Mouse (Mus musculus) fibroblast of lung, adult 2 months (primary cell): ENCODE results near the gene Ccdc92.

Source experiments
- DNase-seq: peaks from one replicate; pipeline ENCODE4 v3.0.0-alpha.2; 2011; ENCODE audit warnings: low read depth

Gene Ccdc92

DNA sequence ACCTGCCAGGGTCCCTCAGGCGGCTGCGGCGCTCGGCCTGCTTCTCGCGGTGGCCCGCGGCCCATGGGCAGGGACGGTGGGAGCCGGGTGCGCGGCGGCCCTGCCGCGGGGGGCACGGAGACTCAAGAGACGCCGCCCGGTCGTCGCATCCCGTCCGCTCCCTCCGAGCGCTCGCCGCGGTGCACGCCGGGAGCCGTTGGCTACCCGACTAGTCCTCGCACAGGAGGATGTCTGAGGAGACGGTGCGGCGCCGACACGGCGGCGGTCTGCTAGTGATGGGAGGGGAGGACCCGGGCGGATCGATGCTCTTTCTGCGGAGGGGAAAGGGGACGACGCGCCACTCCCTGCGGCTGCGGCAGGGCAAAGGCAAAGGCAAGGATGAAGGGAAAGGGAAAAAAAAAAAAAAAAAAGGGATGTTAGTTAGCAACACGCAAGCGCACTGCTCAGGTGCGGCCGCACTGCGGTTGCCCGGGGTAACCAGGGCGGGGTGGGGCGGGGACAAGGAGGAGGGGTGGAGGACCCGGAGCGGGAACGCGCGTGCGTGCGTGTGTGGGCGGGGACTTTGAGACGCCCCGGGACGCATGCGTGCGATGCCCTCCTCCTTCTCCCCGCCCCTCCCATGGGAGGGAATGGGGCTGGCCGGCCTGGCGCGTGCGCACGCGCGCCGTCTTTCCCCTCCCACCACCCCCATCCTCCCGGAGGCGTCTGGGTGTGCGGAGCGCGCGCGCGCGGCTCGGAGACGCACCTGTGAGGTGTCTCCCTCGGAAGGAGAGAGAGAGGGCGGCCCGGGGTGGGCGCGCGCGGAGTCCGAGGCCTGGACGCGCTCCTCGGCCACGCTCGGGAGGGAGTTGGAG, at the start of gene Ccdc92, which contains the start of gene Zfp664:
Gene Ccdc92 (minus strand): TSS at position 412 of the 854 bp plus-strand sequence.
Gene Zfp664 (plus strand): TSS at position 679 of the 854 bp plus-strand sequence.
- peak; percentile 89 for DNase-seq

DNA sequence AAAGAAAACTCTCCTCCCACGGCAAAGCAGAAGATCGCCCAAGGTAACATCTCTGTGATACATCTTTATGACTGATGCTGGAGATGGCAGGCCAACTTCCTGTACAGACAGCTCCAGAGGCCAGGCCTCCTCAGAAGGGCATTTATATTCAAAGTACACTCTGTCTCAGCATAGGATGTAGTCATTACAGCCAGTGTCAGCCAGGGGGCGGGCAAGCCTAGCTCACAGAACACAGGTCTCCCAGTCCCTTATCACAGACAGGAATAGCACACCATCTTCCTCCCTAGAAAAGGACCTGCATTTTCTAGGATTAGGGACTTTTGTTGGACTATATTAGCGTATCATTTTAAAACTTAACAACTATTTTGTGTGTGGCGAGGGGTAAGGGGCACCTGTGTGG, 46.6 kb upstream of the Ccdc92 start:
- peak; percentile 45 for DNase-seq

DNA sequence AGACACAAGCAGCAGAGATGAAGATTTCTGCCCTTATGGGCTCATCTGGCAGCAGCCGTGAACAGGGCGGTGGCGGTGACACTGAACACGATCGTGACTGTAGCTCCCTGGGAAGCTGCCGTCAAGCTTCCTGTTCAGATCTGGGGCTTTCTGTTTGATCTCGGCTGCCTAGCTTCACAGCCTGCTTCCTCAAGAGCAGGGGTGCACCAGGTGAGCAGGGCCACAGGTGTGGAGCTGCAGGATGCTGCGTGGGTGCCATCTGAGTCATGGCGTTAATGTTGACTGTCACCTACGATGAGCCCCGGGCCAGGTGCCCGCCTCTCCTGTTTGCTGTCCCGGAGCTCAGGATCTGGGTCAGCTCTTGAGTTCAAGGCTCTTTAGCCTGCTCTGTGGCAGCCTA, 44.7 kb upstream of the Ccdc92 start:
- no peak for DNase-seq

DNA sequence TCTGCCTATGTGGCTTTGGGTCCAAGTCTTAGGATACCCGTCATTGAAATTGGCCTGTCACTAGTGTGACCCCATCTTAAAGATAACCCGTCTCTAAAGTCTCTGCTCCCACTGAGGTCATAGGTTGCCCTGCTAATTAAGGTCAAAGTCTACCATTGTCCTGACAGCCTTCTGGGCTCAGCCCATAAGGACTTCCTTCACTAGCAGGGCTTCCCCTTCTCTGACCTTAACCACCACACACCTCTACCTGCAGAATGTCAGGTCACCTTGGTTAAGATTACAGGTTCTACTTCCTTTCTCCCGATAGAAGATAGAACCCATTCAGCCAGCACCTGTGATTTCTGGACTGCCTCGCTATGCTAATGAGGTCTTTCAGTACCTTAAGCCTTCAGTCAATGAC, 41.6 kb upstream of the Ccdc92 start:
- DNase-seq, result no peak

DNA sequence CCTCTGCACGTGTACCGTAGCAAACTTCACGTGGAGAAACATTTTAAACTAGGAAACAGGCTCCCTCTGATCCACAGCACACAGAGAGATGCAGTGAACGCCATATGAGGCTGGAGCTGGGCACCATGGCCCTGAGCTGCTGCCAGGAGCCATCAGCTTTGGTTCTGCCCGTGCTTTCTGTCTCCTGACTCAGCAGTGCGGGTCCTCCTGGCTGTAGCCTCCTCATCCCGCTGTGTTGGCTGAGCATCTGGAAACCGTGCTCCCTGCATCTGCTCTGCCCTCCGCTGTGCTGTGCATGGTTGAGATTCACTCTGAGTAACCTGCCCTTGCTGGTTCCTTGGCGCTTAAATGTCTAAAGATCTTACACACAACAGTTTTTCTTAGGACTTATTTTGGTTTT, 40.0 kb upstream of the Ccdc92 start:
- DNase-seq, result no peak

DNA sequence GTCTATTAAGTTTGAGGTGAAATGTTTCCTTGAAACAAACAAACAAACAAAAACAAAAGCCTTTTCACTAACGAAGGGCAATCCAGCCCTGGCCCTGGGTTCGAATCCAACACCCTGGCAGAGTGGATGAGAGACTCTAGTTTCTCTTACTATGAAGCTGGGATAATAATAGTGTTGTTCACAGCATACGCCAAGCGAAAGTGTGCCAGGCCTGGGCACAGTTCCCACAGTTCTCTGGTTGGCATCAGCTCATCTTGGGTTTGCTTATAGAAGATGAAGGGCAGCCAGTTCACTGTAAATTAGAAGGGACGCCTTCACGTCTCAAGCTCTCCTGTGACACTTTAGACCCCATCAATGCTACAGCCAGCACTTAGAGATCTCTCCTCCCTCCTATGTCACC, 39.5 kb upstream of the Ccdc92 start:
- DNase-seq, result no peak

DNA sequence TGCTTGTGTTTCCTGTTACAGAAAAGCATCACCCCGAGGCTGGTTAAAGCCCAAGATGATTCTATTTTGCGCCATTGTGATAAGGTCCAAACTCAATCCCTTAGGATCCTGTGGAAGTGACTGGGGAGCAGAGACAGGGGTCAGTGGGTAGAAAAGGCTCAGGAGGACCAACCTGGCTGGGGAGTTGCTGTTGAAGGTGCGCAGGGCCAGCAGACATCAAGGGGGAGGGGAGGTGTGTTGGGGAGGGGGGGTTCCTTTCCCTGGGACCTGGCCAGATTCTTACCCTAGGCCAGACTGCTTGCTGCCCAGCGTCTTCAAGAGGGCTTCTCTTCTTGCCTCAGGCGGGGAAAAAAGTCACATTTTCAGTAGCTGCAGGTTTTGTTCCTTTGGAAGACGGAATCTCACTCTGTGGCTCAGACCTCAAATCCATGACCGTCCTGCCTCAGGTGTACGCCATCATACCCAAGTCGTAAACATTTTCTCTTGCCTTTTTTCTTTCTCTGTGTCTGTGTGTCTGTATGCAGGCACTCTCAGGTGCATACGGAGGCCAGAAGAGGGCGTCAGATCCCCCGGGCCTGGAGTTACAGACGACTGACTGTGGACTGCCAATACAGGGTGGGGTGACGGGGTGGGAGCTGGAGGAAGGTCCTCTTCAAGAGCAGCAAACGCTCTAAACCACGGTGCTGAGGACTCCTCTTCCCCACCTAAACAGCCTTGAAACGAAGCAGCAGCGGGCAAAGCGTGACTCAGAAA, 38.7 kb upstream of the Ccdc92 start:
- DNase-seq, result no peak

DNA sequence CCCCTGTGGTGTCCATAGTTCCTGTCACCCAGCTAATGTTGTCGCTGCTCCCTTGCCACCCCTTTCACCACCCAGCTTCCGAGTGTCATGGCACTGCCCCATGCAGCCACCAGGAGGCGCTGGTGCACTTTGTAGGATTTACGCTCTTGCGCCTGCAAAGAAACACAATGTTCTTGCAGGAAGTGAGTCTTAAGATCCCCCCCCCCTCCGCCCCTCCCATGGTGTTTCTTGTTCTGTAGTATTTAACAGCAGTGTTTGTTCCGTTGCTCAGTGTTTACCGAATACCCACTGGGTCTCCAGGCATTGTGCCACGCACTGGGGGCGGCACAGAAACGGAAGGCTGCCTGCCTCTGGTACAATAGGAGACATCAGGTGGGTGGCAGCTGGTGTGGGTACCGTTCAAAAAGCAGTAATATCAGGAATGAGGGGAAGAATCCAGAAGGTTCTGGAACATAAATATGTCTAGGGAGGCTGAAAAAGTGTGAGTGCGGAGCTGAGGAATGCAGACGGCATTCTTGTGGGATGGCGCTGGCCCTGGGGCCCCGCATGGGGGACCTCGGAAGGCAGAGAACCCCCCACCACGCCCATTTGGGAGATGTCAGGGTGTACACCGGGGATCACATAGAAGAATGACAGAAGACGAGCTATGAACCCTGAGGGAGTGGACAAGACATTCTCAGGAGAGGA, 37.9 kb upstream of the Ccdc92 start:
- DNase-seq, result peak; percentile 69

DNA sequence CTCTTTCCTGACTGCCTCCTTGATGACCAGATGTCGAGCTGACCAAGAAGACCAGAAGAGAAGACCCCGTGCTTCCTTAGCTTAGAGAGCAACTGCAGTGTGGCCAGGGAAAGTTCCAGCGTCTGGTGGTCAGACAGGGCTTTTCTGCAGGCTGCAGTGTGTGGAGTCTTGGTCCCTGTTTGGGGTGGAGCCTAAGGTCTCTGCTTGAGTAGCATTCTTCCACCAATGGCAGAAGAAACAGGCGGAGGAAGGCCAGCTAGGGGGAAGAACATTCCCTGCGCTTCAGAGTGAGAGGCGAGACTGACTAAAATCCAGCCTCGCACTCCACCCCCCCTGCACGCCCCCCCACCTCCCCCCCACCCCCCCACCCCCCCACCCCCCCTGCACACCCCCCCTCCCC, 33.9 kb upstream of the Ccdc92 start:
- DNase-seq, result no peak

DNA sequence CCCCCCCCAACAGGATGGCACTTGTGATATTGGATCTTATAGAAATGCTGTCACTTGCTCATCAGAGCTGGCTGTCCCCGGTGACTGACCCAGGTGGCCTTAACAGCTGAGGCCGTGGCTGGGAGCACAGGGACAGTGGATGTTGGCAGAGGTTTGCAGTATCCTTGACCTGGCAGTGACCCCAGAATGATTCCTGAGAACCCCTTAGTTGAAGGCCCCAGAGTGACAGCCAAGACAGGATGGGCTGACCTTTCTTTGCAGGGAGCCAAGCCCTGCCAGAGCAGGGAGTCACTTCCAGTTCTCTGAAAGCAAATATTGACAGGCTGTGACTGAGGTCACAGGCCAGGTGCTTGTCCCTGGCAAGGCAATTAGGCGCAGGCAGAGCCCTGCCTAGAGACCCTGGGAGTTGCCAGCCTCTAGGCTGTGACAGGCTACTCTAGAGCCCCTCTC, 29.7 kb upstream of the Ccdc92 start:
- no peak for DNase-seq

DNA sequence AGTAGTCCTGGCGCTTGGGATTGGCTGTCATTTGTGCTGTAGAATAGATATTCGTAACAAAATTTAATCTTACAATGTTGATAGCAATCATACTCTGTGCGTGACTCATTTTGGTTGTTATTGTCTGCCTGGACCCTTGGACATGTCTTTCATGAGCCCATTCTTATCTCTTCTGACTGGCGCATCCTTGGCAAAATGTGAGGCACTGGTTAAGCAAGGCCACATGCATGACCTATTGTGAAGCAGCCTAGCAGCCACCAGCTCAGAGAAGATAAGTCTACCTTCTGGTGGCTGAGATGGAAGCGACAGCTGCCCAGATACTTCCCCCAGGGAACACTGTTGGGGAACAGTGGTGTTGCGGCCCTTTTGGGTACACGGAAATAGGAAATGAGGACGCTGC, 26.4 kb upstream of the Ccdc92 start:
- no peak for DNase-seq

DNA sequence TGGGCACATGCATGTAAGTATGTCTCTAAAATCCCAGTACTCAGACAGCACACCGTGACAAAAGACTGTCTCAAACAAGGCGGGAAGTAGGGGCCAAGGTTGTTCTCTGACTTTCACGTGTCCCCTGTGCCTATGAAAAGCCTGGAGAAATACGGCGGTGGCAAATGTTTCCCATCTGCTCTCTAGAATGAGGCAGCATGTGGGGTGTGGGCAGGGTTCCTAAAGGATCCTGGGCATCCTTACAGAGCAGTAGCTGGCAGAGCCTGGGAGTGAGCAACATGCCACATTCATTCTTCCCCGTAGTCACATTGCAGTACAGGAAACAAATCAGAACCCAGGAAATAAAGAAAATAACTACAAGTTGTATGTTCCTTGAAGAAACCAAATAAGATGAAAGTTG, 21.7 kb upstream of the Ccdc92 start:
- DNase-seq, result no peak

DNA sequence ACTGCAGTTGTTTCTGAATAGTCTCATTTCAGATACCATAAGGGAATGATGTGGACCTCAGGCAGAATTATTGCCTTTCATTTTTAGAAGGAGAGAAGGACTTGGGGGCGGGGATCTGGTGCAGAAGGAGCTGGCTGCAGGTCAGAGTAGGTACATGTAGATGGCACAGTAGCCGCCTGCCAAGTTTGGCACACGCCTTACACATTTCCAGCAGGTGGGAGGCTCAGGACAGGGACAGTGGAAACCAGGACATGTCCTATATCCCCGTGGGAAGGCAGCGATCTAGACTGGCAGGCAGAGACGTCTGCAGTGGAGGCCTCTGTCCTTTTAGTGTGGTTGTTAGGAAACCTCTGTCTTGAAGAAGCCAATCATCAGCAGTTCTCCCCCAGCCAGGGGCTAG, 17.6 kb upstream of the Ccdc92 start:
- DNase-seq, result no peak

DNA sequence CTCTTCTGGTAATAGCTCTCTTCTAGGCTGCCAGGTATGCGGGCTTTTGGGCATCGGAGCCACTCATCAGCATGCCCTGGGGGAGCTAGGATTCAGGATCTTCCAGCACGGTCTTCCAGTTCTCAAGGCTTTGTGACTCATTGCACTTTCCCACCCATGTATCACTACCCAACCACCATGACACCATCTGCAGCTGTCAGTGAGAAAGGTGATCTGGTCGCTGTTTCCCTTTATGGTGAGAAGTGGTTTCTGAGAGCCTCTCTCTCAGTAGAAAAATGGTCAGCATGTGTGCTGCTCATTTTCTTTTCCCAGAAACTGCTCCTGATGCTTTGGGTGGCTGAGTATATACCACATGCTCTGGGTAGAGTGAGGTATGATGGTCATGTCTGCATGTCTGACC, 17.0 kb upstream of the Ccdc92 start:
- DNase-seq, result no peak

DNA sequence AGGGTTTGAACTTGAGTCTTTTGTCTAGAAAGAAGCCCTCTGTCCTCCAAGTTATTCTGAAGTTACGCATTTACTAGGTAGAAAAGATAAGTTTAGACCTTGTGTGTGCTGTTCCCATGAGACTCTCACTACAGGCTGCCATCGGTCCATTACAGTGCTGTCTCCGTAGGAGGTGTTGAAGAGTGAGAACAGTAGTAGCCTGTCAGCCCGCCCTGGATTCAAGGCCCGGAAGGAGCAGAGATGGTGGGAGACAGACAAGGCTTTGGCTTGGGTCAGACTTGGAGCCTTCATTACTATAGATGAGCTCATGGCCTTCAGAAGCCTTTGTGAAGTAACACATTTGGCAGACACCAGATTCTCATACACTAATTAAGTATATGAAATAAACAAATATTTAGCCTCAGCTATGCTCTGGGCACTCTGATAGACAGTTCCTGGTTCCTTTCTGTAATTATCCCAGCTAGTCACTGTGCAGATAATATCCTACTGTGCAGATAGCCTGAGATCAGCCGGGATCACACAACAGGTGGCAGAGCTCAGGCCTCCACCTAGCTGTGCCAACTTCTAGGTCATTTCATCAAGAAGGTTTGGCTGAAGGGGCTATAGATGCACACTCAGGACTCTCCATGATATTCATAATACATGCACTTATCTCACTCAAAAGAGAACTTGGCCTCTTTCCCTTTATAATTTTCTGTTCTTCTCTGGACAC, 11.8 kb upstream of the Ccdc92 start:
- DNase-seq, result no peak

DNA sequence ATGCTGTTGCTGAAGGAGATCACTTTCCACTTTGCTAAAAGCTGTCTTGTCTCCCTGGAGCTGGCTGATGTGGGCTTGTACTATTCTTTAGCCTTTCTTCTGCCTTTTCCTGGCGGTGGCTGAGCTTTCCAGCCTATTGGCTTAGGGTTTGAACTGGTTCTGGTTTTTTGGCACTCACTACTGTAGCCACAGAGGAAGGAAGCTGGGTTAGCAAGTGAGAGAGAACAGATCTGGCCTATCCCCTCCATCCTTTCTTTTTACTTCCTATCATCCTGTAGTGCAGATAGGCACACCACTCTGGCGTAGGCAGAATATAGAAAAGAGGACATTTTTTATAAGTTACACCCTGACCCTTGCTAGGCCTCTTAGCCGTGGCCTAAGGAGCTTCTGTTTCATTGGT, 10.9 kb upstream of the Ccdc92 start:
- no peak for DNase-seq

DNA sequence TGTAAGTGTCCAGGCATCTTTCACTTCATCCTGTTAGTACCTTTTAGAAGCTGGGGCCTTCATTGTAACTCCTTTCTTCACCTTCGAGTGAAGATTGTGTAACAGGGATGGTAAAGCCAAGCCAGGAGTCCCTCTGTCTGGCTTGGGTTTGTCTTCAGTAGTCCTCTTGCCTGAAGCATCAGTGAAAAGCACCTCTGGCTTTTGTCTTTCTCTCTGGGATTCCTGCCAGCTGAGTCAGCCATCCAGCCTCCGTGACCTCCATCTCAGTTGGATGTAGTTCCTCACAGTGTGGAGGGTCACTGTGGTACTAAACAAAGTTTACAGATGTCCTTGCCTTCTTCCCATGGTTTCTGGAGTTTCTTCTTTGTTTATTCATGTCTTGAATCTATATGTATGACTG, 9.8 kb upstream of the Ccdc92 start:
- DNase-seq, result no peak

DNA sequence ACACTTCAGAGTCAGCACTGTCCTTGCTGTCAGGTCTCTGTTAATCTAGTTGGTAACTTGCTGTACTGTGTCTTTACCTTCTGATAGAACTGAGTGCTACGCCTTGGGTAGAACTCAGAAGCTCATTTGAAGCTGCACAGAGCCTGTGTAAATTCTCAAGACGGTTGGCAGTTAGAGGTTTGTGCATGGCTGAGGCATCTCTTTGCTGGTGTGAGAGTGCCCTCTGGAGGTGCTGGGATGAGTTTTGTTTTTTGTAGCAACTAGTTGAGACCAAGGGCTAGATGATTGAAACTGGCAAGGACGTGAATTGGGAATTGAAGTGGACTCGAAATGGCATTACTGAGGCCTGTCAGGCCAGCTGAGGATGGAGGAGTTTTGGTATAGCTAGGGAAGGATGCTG, 6.8 kb upstream of the Ccdc92 start:
- DNase-seq, result peak; percentile 57

DNA sequence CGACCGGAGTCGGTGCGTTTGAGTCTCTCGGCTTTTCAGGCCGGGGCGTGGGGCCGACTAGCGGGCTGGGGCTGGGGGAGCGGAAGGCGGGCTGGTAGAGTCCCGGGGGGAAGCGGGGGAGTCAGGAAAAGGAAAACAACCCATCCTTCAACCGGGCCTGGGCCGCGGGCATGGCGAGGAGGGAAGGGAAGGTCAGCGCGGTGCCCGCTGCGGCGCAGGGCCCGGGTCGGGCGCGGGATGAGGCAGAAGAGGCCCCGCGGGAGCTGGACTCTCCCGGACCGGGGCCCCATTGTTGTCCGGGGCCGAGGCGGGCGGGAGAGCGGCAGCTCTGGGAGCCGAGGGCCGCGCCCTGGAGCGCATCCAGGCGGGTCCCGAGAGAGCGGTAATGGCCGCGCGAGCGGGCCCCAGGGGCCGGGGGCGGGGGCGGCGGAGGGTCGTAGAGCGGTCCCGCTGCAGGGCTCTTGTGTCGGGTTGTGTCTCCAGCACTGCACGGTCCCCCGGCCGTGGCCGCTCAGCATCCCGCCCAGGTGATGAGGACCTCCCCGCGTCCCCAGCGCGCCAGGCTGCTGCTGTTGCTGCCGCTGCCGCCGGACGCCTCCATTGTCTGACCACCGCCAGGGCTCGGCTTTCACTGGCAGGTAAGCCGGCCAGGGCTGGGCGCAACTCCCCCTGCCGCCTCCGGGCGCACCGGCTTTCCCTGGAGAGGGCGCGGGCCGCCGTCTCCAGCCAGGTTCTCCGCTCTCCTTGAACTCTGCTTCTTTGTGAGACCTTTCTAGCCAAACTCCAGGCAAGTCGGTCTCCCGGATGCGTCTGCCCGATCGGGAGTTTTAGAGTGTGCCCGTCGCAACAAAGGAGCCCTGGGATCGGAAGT, 882 bp upstream of the Ccdc92 start:
- no peak for DNase-seq

DNA sequence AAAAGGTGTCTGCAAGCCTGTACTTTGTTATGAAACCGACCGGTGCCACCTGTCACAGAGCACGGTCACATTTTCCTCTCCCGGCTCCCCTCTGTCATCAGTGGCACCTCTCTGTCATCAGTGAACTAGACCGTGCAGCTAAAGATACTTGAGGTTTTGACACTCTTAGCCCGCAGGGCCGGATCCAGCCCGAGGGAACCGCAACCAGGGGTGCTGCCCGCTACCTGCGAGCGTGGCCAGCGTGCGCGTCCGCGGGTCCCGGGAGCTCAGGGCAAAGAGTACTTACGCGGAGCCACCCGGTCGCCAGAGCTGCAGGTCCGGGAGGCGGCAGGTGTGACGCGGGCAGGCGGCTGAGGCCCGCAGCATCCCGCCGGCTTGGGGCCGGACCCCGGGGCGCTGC, 761 bp downstream of the Ccdc92 start:
- DNase-seq, result no peak

DNA sequence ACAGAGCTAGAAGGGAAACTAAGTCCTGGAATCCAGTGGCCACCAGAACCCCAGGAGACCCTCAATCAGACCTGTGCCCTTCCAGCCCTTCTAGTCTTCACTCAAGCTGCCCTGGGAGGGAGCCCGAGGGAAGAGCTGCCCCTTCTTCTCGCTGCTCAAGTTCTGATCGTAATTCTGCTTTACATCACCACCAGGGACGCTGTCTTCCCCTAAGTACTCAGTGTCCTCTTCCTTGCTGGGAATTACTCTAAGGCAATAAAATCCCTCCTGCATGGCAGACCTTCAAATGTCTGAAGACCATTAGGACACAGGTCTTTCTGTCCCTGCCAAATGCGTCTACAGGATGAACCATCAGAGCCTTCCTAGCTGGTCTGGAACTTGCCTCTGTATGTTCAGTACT, 2.2 kb downstream of the Ccdc92 start:
- no peak for DNase-seq
